Mouse (Mus musculus) liver, embryonic 14.5 days (tissue): ENCODE results near the gene Atp8a1.

ENCODE experiments used
- CTCF ChIP-seq: IDR thresholded peaks from 2 replicates; pipeline ENCODE4 v1.5.1; 2016; ENCODE audit warnings: antibody characterized with exemption, low read depth, control low read depth
- EP300 ChIP-seq: IDR thresholded peaks from 2 replicates; pipeline ENCODE4 v1.6.1; 2016; ENCODE audit warnings: antibody characterized with exemption, low read depth

GRCm38 (mm10) chr5:67782775-67783174 is 64.5 kb downstream of the Atp8a1 start:
- no peak for TF ChIP-seq CTCF
- no peak for TF ChIP-seq EP300
